Mouse (Mus musculus): Measurements from ENCODE around the gene Slc22a23. TPM values are rescaled to one million over a fixed set of nuclear protein-coding genes. Genes with fewer than 3 reads are reported as not detected.

Slc22a23 gene
- polyA plus RNA-seq, 1 experiment from 2014 or later, result 5.5 TPM

Other genes starting within 250 kb of the Slc22a23 start
- 36.7 and 40.0 TPM in 2 replicates for gene Tubb2b, start 214.7 kb downstream of the Slc22a23 start, polyA plus RNA-seq (2015; fragmentation: Nextera tagmentation; extraction: Ambion mirVana)
- gene Psmg4, start 182.2 kb downstream of the Slc22a23 start, polyA plus RNA-seq (2015; fragmentation: Nextera tagmentation; extraction: Ambion mirVana), result 65.3 and 81.5 TPM in 2 replicates